Mouse (Mus musculus): ENCODE data around the gene Zfp827. TPM values are rescaled to one million over a fixed set of nuclear protein-coding genes. Genes with fewer than 3 reads are reported as not detected.
A peak's percentile ranks its signal among the peaks of the same experiment; 100 is the strongest.

Gene Zfp827
- polyA plus RNA-seq, 1 experiment from 2014 or later, result 16.8 TPM

- H3K9ac ChIP-seq (replicated peaks; ENCODE audit: low read depth, low read length), result peak overlapping the region; percentile 98
- no peaks in the 10 kb centered on the region for H3K27me3 ChIP-seq (ENCODE audit: control insufficient read depth, insufficient read depth, low read length)
- peak overlapping the region; percentile 99 for H3K27ac ChIP-seq (ENCODE audit: low read depth, low read length)
- under 1% methylated on average over 57 of the region's 99 CpGs for WGBS
- H3K4me2 ChIP-seq (ENCODE audit: low read depth, low read length), result peak overlapping the region; percentile 76
- no peaks in the 10 kb centered on the region for H3K9me3 ChIP-seq (ENCODE audit: control insufficient read depth, low read length)
- peaks cover 24% of the 10 kb centered on the region for H3K4me1 ChIP-seq (ENCODE audit: control insufficient read depth, insufficient read depth, low read length)
- peak; percentile 81 for ATAC-seq (ENCODE audit: low read depth)
- H3K4me3 ChIP-seq (ENCODE audit: low read depth, low read length), result peak overlapping the region; percentile 92
- no peaks in the 10 kb centered on the region for H3K36me3 ChIP-seq (ENCODE audit: control insufficient read depth, insufficient read depth, low read length)
Observed at GRCm38 (mm10) chr8:79029396-79030325, 1.4 kb downstream of the Zfp827 start.

GRCm38 (mm10) chr8:79030326-79031265, 2.4 kb downstream of the Zfp827 start:
- peak overlapping the region; percentile 76 for H3K4me2 ChIP-seq (ENCODE audit: low read depth, low read length)
- H3K4me3 ChIP-seq (ENCODE audit: low read depth, low read length), result peak overlapping the region; percentile 92
- H3K36me3 ChIP-seq (ENCODE audit: control insufficient read depth, insufficient read depth, low read length), result no peaks in the 10 kb centered on the region
- no peaks in the 10 kb centered on the region for H3K9me3 ChIP-seq (ENCODE audit: control insufficient read depth, low read length)
- ATAC-seq (ENCODE audit: low read depth), result 0 out of 2 replicates have a peak, but pooled peaks have one; percentile 2
- WGBS, result under 1% methylated on average over 59 of the region's 62 CpGs
- H3K27me3 ChIP-seq (ENCODE audit: control insufficient read depth, insufficient read depth, low read length), result no peaks in the 10 kb centered on the region
- H3K27ac ChIP-seq (ENCODE audit: low read depth, low read length), result peak overlapping the region; percentile 99
- peaks cover 24% of the 10 kb centered on the region for H3K4me1 ChIP-seq (ENCODE audit: control insufficient read depth, insufficient read depth, low read length)
- peak overlapping the region; percentile 98 for H3K9ac ChIP-seq (replicated peaks; ENCODE audit: low read depth, low read length)

GRCm38 (mm10) chr8:79037532-79037931, 9.3 kb downstream of the Zfp827 start:
- ATAC-seq (ENCODE audit: low read depth), result no peak
- Histone ChIP-seq H3K9me3 (ENCODE audit: control insufficient read depth, low read length) (no peaks in the 10 kb centered on the region), H3K4me3 (ENCODE audit: low read depth, low read length) (no peak overlapping the region), H3K4me1 (ENCODE audit: control insufficient read depth, insufficient read depth, low read length) (peaks cover 11% of the 10 kb centered on the region; the same call in 1 of the 2 replicates), H3K27me3 (ENCODE audit: control insufficient read depth, insufficient read depth, low read length) (no peaks in the 10 kb centered on the region), H3K9ac (replicated peaks; ENCODE audit: low read depth, low read length) (no peak overlapping the region), H3K4me2 (ENCODE audit: low read depth, low read length) (no peak overlapping the region), H3K27ac (ENCODE audit: low read depth, low read length) (no peak overlapping the region), H3K36me3 (ENCODE audit: control insufficient read depth, insufficient read depth, low read length) (no peaks in the 10 kb centered on the region)
- 82% methylated on average over 7 of the region's 7 CpGs for WGBS

- no peak overlapping the region for H3K27ac ChIP-seq (ENCODE audit: low read depth, low read length)
- peaks cover 8% of the 10 kb centered on the region; the same call in 1 of the 2 replicates for H3K4me1 ChIP-seq (ENCODE audit: control insufficient read depth, insufficient read depth, low read length)
- H3K4me2 ChIP-seq (ENCODE audit: low read depth, low read length), result no peak overlapping the region
- H3K9ac ChIP-seq (replicated peaks; ENCODE audit: low read depth, low read length), result no peak overlapping the region
- H3K27me3 ChIP-seq (ENCODE audit: control insufficient read depth, insufficient read depth, low read length), result no peaks in the 10 kb centered on the region
- no peaks in the 10 kb centered on the region for H3K36me3 ChIP-seq (ENCODE audit: control insufficient read depth, insufficient read depth, low read length)
- 87% methylated on average over 7 of the region's 7 CpGs for WGBS
- no peaks in the 10 kb centered on the region for H3K9me3 ChIP-seq (ENCODE audit: control insufficient read depth, low read length)
- no peak overlapping the region for H3K4me3 ChIP-seq (ENCODE audit: low read depth, low read length)
- no peak for ATAC-seq (ENCODE audit: low read depth)
Observed at GRCm38 (mm10) chr8:79037991-79038390, 9.8 kb downstream of the Zfp827 start.

- Histone ChIP-seq H3K4me3 (ENCODE audit: low read depth, low read length) (no peak overlapping the region), H3K4me2 (ENCODE audit: low read depth, low read length) (no peak overlapping the region), H3K27ac (ENCODE audit: low read depth, low read length) (no peak overlapping the region), H3K9ac (replicated peaks; ENCODE audit: low read depth, low read length) (no peak overlapping the region), H3K27me3 (ENCODE audit: control insufficient read depth, insufficient read depth, low read length) (no peaks in the 10 kb centered on the region), H3K36me3 (ENCODE audit: control insufficient read depth, insufficient read depth, low read length) (no peaks in the 10 kb centered on the region), H3K9me3 (ENCODE audit: control insufficient read depth, low read length) (no peaks in the 10 kb centered on the region), H3K4me1 (ENCODE audit: control insufficient read depth, insufficient read depth, low read length) (no peaks in the 10 kb centered on the region)
- no peak for ATAC-seq (ENCODE audit: low read depth)
- WGBS, result 91% methylated on average over 3 of the region's 3 CpGs
Observed at GRCm38 (mm10) chr8:79041429-79041828, 13.2 kb downstream of the Zfp827 start.

GRCm38 (mm10) chr8:79042252-79042651, 14.0 kb downstream of the Zfp827 start:
- WGBS, result 84% methylated on average over 3 of the region's 3 CpGs

GRCm38 (mm10) chr8:79044673-79045072, 16.4 kb downstream of the Zfp827 start:
- no peaks in the 10 kb centered on the region for H3K27me3 ChIP-seq (ENCODE audit: control insufficient read depth, insufficient read depth, low read length)
- no peaks in the 10 kb centered on the region; the same call in 1 of the 2 replicates for H3K36me3 ChIP-seq (ENCODE audit: control insufficient read depth, insufficient read depth, low read length)
- no peak overlapping the region for H3K27ac ChIP-seq (ENCODE audit: low read depth, low read length)
- H3K9me3 ChIP-seq (ENCODE audit: control insufficient read depth, low read length), result no peaks in the 10 kb centered on the region
- no peaks in the 10 kb centered on the region for H3K4me1 ChIP-seq (ENCODE audit: control insufficient read depth, insufficient read depth, low read length)
- no peak overlapping the region for H3K9ac ChIP-seq (replicated peaks; ENCODE audit: low read depth, low read length)
- no peak overlapping the region for H3K4me3 ChIP-seq (ENCODE audit: low read depth, low read length)
- no peak overlapping the region for H3K4me2 ChIP-seq (ENCODE audit: low read depth, low read length)
- ATAC-seq (ENCODE audit: low read depth), result no peak
- 95% methylated on average over 5 of the region's 5 CpGs for WGBS

More at GRCm38 (mm10) chr8:79042252-79042651, 14.0 kb downstream of the Zfp827 start:
- no peak overlapping the region for H3K9ac ChIP-seq (replicated peaks; ENCODE audit: low read depth, low read length)
- H3K36me3 ChIP-seq (ENCODE audit: control insufficient read depth, insufficient read depth, low read length), result no peaks in the 10 kb centered on the region; the same call in 1 of the 2 replicates
- no peaks in the 10 kb centered on the region for H3K4me1 ChIP-seq (ENCODE audit: control insufficient read depth, insufficient read depth, low read length)
- no peak overlapping the region for H3K27ac ChIP-seq (ENCODE audit: low read depth, low read length)
- no peak for ATAC-seq (ENCODE audit: low read depth)
- H3K27me3 ChIP-seq (ENCODE audit: control insufficient read depth, insufficient read depth, low read length), result no peaks in the 10 kb centered on the region
- no peak overlapping the region for H3K4me2 ChIP-seq (ENCODE audit: low read depth, low read length)
- no peak overlapping the region for H3K4me3 ChIP-seq (ENCODE audit: low read depth, low read length)
- no peaks in the 10 kb centered on the region for H3K9me3 ChIP-seq (ENCODE audit: control insufficient read depth, low read length)

GRCm38 (mm10) chr8:79046659-79047058, 18.4 kb downstream of the Zfp827 start:
- no peak; the same call in 1 of the 2 replicates for ATAC-seq (ENCODE audit: low read depth)
- Histone ChIP-seq H3K27ac (ENCODE audit: low read depth, low read length) (no peak overlapping the region), H3K4me1 (ENCODE audit: control insufficient read depth, insufficient read depth, low read length) (no peaks in the 10 kb centered on the region), H3K4me2 (ENCODE audit: low read depth, low read length) (no peak overlapping the region), H3K4me3 (ENCODE audit: low read depth, low read length) (no peak overlapping the region), H3K9me3 (ENCODE audit: control insufficient read depth, low read length) (no peaks in the 10 kb centered on the region), H3K9ac (replicated peaks; ENCODE audit: low read depth, low read length) (no peak overlapping the region), H3K27me3 (ENCODE audit: control insufficient read depth, insufficient read depth, low read length) (no peaks in the 10 kb centered on the region), H3K36me3 (ENCODE audit: control insufficient read depth, insufficient read depth, low read length) (no peaks in the 10 kb centered on the region; the same call in 1 of the 2 replicates)
- 88% methylated on average over 4 of the region's 4 CpGs for WGBS

Data from neural tube, embryonic 14.5 days (tissue).